Mouse (Mus musculus) intestine, postnatal 0 days (tissue): ENCODE data around the gene Ccdc92b. TPM values are rescaled to one million over a fixed set of nuclear protein-coding genes. Genes with fewer than 3 reads are reported as not detected.
A peak's percentile ranks its signal among the peaks of the same experiment; 100 is the strongest.

Source experiments
- ATAC-seq: fragments of 200-750 bp; cut with Nextera tagmentation; 2 replicates; pipeline ENCODE4 v1.8.0; 2017; ENCODE audit warnings: mild to moderate bottlenecking, moderate TSS enrichment, moderate library complexity
- H3K27ac ChIP-seq: fragments of 300-500 bp; sonication (generic); 2 replicates; pipeline ENCODE4 v1.5.1; 2014; ENCODE audit warnings: mild to moderate bottlenecking, low read depth, low read length, moderate library complexity
- H3K27me3 ChIP-seq: fragments of 300-500 bp; sonication (generic); replicated peaks from 2 replicates; pipeline ENCODE4 v1.6.1; 2014; ENCODE audit warnings: low read length, mixed read lengths; ENCODE audit not compliant: control insufficient read depth, insufficient read depth
- H3K36me3 ChIP-seq: fragments of 300-500 bp; sonication (generic); 2 replicates; pipeline ENCODE4 v1.6.1; 2014; ENCODE audit warnings: mild to moderate bottlenecking, moderate library complexity; ENCODE audit not compliant: control insufficient read depth, insufficient read depth
- H3K4me1 ChIP-seq: fragments of 300-500 bp; sonication (generic); replicated peaks from 2 replicates; pipeline ENCODE4 v1.6.1; 2014; ENCODE audit warnings: antibody characterized with exemption, low read length, mixed read lengths; ENCODE audit not compliant: control insufficient read depth, insufficient read depth
- H3K4me2 ChIP-seq: fragments of 300-500 bp; sonication (generic); replicated peaks from 2 replicates; pipeline ENCODE4 v1.6.1; 2014; ENCODE audit warnings: low read depth, mild to moderate bottlenecking, moderate library complexity
- H3K4me3 ChIP-seq: fragments of 300-500 bp; sonication (generic); 2 replicates; pipeline ENCODE4 v1.5.1; 2014; ENCODE audit warnings: low read depth, low read length
- H3K9ac ChIP-seq: fragments of 300-500 bp; sonication (generic); 2 replicates; pipeline ENCODE4 v1.6.1; 2014; ENCODE audit warnings: mild to moderate bottlenecking, low read depth, low read length
- H3K9me3 ChIP-seq: fragments of 300-500 bp; sonication (generic); 2 replicates; pipeline ENCODE4 v1.6.1; 2016; ENCODE audit warnings: mixed run types; ENCODE audit not compliant: control insufficient read depth
- CTCF ChIP-seq: sonication (generic); IDR thresholded peaks from 2 replicates; pipeline ENCODE4 v1.5.1; 2016; ENCODE audit warnings: low read depth, mild to moderate bottlenecking, control low read depth, antibody characterized with exemption, moderate library complexity
- WGBS: fragments of 180-500 bp; shearing (Covaris S2); extraction: QIAGEN DNeasy Blood & Tissue Kit; methylation state at CpG from one replicate; pipeline ENCODE4 v1.1.7; 2014; 5-methylcytosine and 5-hydroxymethylcytosine counted together
- polyA plus RNA-seq: library from polyadenylated mRNA; unstranded; fragments of >200 nt; fragmentation: Nextera tagmentation; extraction: Ambion mirVana; gene quantifications from 2 replicates; pipeline ENCODE4 v1.2.1, GENCODE M21; 2015

Ccdc92b gene
- polyA plus RNA-seq = 0.25 and 0.35 TPM in 2 replicates

DNA sequence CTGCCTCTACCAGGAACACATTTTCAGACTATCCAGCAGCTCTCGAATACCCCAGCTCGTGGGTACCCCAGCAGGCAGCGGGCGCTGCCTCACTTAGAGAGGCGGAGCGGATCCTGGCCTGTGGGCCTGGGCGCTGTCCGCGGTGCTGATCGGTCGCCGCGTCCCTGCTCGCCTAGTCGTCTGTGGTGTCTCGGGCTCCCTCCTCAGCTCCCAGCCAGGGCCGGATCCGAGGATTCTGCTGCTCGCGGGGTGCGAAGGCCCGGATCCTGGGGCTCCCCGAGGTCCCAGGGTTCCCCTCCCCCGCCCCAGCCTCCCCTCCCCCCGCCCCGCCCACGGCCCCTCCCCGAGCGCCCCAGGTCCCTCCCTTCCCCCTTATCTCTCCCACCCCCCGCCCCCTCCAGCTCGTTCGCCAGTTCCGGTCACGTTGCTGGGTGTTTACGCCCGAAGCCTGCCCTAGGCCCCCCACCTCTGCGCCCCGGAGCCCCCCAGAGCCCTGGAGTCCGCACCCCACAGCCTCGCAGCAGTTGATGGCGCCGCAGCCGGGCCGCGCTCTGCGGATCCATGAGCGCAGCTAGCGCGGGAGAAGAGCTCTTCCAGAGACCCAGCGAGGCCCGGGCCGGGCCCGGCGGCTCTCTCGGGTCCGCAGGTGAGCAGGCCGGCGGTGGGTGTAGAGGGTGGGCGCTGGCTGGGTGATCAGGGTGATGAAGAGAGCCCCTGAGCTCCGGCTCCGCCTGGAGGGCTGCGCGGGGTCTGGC is at the start of gene Ccdc92b:
Gene Ccdc92b (plus strand): TSS at position 405 of the 755 bp plus-strand sequence.
- Histone ChIP-seq H3K4me2 (peak within 1 kb of the TSS; percentile 54), H3K4me1 (no peaks in the 10 kb centered on the region), H3K9ac (no peak within 1 kb of the TSS), H3K4me3 (peak within 1 kb of the TSS; percentile 25), H3K27ac (no peak within 1 kb of the TSS), H3K27me3 (peaks cover 28% of the 10 kb centered on the region), H3K36me3 (no peaks in the 10 kb centered on the region), H3K9me3 (no peaks in the 10 kb centered on the region)
- under 1% methylated on average over 61 of the region's 63 CpGs for WGBS
- peak; percentile 62; the same call in 1 of the 2 replicates for ATAC-seq
- 0 out of 2 replicates have a peak, but pooled peaks have one; percentile 17 for TF ChIP-seq CTCF

DNA sequence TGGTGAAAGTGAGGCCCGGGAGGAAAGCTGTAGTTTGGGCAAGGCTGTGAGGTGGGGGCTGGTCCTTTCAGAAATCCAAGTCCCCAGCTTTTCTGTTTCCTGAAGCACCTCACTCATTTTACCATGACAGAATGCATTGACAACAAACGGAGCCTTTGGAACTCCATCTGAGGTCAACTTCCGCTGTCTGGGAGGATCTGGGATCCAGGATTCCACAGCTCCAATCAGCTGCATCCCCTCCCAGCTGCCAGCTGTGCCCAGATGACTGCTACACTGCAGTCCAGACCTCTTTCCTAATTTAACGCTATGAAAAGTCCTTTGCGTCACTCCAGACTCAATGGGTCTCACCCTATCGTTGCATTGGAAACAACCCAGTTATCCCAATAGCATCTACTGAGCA is 49.7 kb upstream of the Ccdc92b start:
- H3K27me3 ChIP-seq = no peaks in the 10 kb centered on the region
- no peak overlapping the region for H3K9ac ChIP-seq
- no peak overlapping the region for H3K4me2 ChIP-seq
- no peak overlapping the region for H3K4me3 ChIP-seq
- ATAC-seq = no peak
- H3K27ac ChIP-seq = no peak overlapping the region
- WGBS = 76% methylated on average over 6 of the region's 6 CpGs
- no peak for TF ChIP-seq CTCF
- H3K4me1 ChIP-seq = no peaks in the 10 kb centered on the region; the same call in 1 of the 2 replicates
- no peaks in the 10 kb centered on the region for H3K36me3 ChIP-seq
- H3K9me3 ChIP-seq = no peaks in the 10 kb centered on the region

DNA sequence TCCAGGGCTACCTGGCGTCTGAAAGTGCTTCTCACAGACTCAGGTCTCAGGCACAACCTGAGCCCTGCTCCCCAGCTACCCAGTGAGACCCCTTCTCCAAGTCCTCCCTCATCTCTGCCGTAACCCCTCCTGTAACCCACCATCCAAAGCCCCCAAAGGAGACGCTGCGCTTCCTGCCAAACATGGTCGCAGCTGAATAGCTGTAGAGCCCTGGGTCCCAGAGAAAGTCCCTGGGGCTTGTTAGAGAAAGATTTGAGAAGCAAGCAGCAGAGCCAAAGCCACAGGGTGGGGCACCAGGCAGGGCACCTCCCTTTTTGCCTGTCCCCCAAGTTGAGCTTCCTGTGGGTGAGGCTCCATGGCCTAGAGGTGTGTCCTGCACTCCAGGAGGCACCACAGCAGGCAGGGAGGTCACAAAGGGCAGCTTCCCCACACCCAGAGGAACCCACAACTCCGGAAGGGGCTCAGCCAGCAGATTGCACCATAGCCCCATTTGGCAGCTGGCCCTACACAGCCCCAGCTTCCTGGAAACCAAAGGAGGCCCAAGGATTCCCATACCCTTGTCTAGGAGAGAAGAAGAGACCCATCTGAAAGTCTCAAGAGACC is 46.8 kb upstream of the Ccdc92b start:
- no peak overlapping the region for H3K4me3 ChIP-seq
- peak; percentile 60 for ATAC-seq
- H3K36me3 ChIP-seq = no peaks in the 10 kb centered on the region
- no peaks in the 10 kb centered on the region for H3K27me3 ChIP-seq
- no peak overlapping the region for H3K27ac ChIP-seq
- H3K4me1 ChIP-seq = no peaks in the 10 kb centered on the region; the same call in 1 of the 2 replicates
- 63% methylated on average over 6 of the region's 6 CpGs for WGBS
- H3K9ac ChIP-seq = no peak overlapping the region
- H3K9me3 ChIP-seq = no peaks in the 10 kb centered on the region
- TF ChIP-seq CTCF = no peak
- H3K4me2 ChIP-seq = no peak overlapping the region; the same call in 1 of the 2 replicates

DNA sequence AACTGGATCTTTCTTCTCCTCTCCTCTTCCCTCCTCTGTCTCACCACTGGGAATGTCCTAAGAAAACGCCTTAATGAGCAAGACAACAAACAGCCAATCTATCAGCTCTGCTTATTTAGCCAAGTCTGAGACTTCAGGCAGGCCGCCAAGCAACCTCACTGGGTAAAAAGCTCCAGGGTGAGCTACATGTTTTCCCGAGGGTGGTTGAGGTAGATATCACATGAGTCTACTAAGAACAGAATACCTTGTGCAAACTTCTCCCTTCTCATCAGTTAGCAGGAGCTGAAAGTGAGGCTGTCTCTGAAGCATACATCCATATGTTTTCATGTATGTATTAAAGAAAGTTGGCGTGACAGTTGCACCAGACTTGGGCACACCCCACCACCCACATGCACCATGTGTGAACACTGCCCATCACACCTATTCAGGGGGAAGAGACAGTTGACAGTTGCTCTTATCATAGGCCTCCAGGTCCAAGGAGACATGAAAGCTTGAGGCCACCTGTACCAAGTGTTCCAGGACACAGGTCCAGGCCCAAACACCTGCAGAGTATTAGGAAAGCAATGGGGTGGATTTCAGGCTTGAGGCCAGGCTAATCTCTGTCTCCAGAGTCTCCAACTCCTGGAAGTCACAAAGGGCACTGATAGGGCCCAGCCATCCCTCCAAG is 44.5 kb upstream of the Ccdc92b start:
- Histone ChIP-seq H3K27me3 (no peaks in the 10 kb centered on the region), H3K9ac (no peak overlapping the region), H3K4me2 (no peak overlapping the region), H3K4me1 (no peaks in the 10 kb centered on the region; the same call in 1 of the 2 replicates), H3K4me3 (no peak overlapping the region), H3K9me3 (no peaks in the 10 kb centered on the region), H3K27ac (no peak overlapping the region), H3K36me3 (no peaks in the 10 kb centered on the region)
- TF ChIP-seq CTCF = no peak
- no peak for ATAC-seq
- WGBS = 68% methylated on average over 4 of the region's 4 CpGs

DNA sequence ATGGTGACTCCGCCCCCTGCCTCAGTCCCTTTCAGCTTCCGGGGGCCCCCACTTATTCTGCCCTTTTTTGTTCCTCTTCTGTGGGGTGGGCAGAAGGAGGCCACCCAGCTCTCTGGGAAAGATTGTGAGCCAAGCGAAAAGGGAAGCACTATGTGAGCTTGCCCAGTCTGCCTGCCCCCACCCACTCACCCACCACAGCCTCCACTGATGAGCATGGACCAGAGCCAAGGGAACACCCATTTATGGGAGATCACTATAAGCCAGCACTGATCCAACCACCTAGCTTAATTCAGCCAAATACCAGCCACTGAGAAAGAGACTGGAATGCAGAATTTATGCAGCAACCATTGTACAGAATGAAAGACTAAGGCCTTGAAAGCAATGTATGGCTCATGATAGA is 43.5 kb upstream of the Ccdc92b start:
- no peaks in the 10 kb centered on the region; the same call in 1 of the 2 replicates for H3K4me1 ChIP-seq
- H3K4me2 ChIP-seq = no peak overlapping the region
- no peak overlapping the region for H3K4me3 ChIP-seq
- WGBS = 83% methylated on average over 3 of the region's 3 CpGs
- no peaks in the 10 kb centered on the region for H3K27me3 ChIP-seq
- no peaks in the 10 kb centered on the region for H3K36me3 ChIP-seq
- no peak for ATAC-seq
- no peaks in the 10 kb centered on the region for H3K9me3 ChIP-seq
- no peak overlapping the region for H3K27ac ChIP-seq
- TF ChIP-seq CTCF = no peak
- H3K9ac ChIP-seq = no peak overlapping the region

DNA sequence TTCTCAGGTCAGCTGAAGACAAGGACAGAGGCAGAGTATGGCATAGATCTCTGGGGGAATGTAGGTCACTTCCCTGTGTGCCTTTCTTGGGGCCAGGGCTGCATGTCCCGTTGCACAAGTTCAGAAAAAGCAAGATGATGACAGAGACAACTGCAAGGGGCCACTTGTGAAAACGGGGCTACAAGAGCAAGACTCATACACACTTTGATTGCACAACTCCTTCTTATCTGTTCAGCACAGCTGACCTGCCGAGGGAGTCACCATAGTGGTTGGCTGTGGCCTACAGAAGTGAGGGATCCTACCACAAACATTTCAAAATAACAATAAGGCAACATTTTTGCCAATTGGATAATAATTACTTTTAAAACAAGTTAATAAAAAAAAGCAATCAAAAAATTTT is 42.3 kb upstream of the Ccdc92b start:
- H3K4me2 ChIP-seq = no peak overlapping the region
- TF ChIP-seq CTCF = no peak
- no peaks in the 10 kb centered on the region for H3K9me3 ChIP-seq
- H3K36me3 ChIP-seq = no peaks in the 10 kb centered on the region
- no peak overlapping the region for H3K27ac ChIP-seq
- H3K4me3 ChIP-seq = no peak overlapping the region
- H3K9ac ChIP-seq = no peak overlapping the region
- H3K27me3 ChIP-seq = no peaks in the 10 kb centered on the region
- no peak for ATAC-seq
- 29% methylated on average over 3 of the region's 3 CpGs for WGBS
- no peaks in the 10 kb centered on the region; the same call in 1 of the 2 replicates for H3K4me1 ChIP-seq
